In genomic region chr7:59243257-59243656, GRCm38 (mm10) we compare ENCODE assay signal across 34 mouse cellular contexts.
"Had no signal": no experiment of that assay in that cellular context is flagged by ENCODE, and none has a peak within 500 bp of the region (broad histone marks: within the 10 kb centered on the region; RNA-seq: fewer than 3 reads in every experiment).

No protein-coding gene starts in this region.

- H3K4me1 ChIP-seq: heart, embryonic 10.5 days; heart, embryonic 12.5 days; heart, embryonic 13.5 days; heart, embryonic 15.5 days; hindbrain, embryonic 10.5 days; hindbrain, embryonic 12.5 days; kidney, embryonic 15.5 days had no signal

- DNase-seq: heart, adult 2 months; heart, postnatal 10 days; heart, postnatal 14 days; heart, postnatal 36 days; heart, postnatal 4 days; kidney, adult 11 months; kidney, adult 18-20 months; kidney, adult 2 months; kidney, adult 8-10 months; kidney, adult 9 months; kidney, postnatal 10 days; kidney, postnatal 14 days; kidney, postnatal 25 days; kidney, postnatal 36 days; kidney, postnatal 4 days; layer of hippocampus, adult 9-11 months; layer of hippocampus, postnatal 36 days had no signal

- ATAC-seq: hindbrain, embryonic 16.5 days; hindbrain, postnatal 0 days; inflammation-experienced regulatory T-cells, adult 6 months had no signal

- H3K4me2 ChIP-seq: heart, embryonic 11.5 days; heart, embryonic 12.5 days; heart, embryonic 13.5 days; heart, embryonic 15.5 days; hindbrain, embryonic 12.5 days; hindbrain, embryonic 13.5 days; hindbrain, embryonic 14.5 days; hindbrain, embryonic 15.5 days; kidney, embryonic 15.5 days had no signal

- H3K9ac ChIP-seq: heart, embryonic 12.5 days; heart, embryonic 13.5 days; heart, embryonic 15.5 days; hindbrain, embryonic 12.5 days; hindbrain, embryonic 13.5 days; hindbrain, embryonic 14.5 days; hindbrain, embryonic 15.5 days; kidney, embryonic 15.5 days had no signal

- H3K27ac ChIP-seq: heart, adult 2 months; heart, embryonic 10.5 days; heart, embryonic 13.5 days; heart, embryonic 15.5 days; hindbrain, embryonic 10.5 days; hindbrain, embryonic 12.5 days; hindbrain, embryonic 13.5 days; hindbrain, embryonic 14.5 days; hindbrain, embryonic 15.5 days; hindbrain, postnatal 0 days; kidney, embryonic 15.5 days; kidney, postnatal 0 days; layer of hippocampus, adult 2 months; left cerebral cortex, adult 2 months had no signal

- H3K27me3 ChIP-seq: heart, embryonic 12.5 days; heart, embryonic 13.5 days; heart, embryonic 15.5 days; hindbrain, embryonic 12.5 days; hindbrain, embryonic 13.5 days; hindbrain, embryonic 15.5 days; kidney, embryonic 15.5 days had no signal

- H3K36me3 ChIP-seq: hindbrain, embryonic 12.5 days had no signal

- H3K4me3 ChIP-seq: heart, adult 2 months; heart, embryonic 10.5 days; heart, embryonic 12.5 days; heart, embryonic 13.5 days; heart, embryonic 15.5 days; hindbrain, embryonic 10.5 days; hindbrain, embryonic 12.5 days; hindbrain, embryonic 13.5 days; hindbrain, embryonic 15.5 days; kidney, embryonic 15.5 days; layer of hippocampus, adult 2 months; left cerebral cortex, adult 2 months had no signal

- H3K9me3 ChIP-seq: heart, embryonic 10.5 days; heart, embryonic 12.5 days; heart, embryonic 13.5 days; heart, embryonic 15.5 days; hindbrain, embryonic 10.5 days; hindbrain, embryonic 12.5 days; hindbrain, embryonic 13.5 days; hindbrain, embryonic 15.5 days; kidney, embryonic 15.5 days had no signal
